Mouse (Mus musculus): Measurements from ENCODE around the gene Foxn2. TPM values are rescaled to one million over a fixed set of nuclear protein-coding genes. Genes with fewer than 3 reads are reported as not detected.
"Not testable (repeated sequence)": the region's sequence is repeated elsewhere in the genome, so short reads cannot be mapped to it uniquely, and the experiment has no call there.

The Foxn2 gene
- total RNA-seq, 2 experiments from 2014 or later, result 23.5 to 26.1 TPM

DNA sequence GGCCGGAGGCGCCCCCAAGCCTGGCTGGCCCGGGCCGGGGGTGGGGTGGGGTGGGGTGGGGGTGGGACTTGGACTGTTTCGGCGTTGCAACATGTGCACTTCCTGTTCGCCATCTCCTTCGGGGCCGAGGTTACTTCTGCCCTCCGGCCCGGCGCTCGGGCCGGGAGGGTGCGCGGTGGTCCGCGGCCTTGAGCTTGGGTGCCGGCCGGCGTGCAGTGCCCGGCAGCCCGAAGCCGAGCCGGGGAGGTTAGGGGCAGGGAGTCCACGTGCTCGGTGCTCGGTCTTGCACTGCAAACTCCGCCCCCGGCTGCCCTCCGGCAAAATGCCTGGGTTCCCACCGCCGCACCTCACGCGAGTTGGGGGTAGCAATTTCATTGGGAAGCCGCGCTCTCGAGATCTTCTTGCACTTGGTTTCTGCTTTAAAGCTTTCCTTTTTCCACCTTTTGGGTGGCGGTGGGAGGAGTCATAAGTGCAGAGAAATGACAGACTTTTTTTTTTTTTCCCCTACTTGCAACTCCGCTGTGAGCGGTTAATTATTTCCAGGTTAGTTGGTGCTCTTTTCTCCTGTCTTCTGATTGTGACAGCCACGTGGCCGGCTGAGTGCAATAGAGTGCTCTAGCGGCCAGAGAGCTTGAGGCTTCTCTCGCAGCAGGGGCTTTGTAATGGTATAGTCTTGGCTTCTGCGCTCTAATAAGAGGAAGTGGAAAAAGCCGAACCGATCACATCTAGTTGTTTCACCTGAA lies 1.1 kb downstream of the Foxn2 start:
- DNase-seq, result peak; percentile 48 to 49

DNA sequence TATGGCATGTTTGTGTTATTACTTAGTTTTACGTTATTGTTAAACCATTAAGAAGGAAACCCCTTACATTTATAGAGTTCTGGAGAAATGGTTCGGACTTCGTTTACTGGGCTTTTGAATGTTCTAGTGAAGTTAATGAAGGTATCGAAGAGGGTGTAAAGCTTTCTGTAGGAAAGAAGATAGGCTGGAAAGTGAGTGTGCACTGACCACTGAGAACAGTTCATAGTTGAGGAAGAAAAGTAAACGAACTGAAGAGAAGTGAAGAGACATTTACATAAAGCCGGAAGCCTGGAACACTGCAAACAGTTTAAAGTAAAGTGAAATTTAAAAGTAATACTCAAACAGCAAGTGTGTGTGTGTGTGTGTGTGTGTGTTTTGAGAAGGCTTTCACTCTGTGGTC lies 2.1 kb downstream of the Foxn2 start:
- DNase-seq, result no peak

DNA sequence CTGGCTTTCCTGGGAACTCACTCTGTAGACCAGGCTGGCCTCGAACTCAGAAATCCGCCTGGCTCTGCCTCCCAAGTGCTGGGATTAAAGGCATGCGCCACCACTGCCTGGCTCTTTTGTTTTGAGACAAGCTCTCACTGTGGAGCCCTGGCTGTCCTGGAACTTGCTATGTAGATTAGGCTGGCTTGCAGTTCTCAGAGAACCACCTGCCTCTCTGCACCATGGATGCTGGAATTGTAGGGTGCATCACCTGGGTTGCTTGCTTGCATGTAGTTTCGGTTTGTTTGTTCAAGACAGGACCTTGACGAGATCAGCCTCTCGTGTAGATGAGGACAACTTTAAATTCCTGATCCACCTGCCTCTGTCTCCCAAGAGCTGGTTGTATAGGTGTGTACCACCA lies 2.7 kb downstream of the Foxn2 start:
- no peak for DNase-seq

DNA sequence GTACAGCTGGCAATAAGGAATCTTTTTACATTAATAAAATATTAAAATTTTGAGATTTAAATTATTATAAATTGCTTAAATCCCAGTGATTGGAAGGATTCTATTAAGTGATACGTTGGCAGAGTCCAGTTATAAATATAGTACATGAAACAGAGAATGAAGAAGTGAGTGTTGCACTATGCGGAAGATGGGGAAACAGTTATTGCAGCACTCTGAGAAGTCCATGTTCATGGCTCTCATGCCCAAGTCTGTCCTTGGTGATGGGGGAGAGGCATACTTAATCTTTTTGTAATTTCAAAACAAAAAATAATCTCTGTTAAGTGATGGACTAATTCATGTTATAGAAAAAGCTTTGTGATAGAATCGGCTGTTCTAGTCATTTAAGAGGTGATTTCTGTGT lies 17.6 kb downstream of the Foxn2 start:
- DNase-seq, result no peak

DNA sequence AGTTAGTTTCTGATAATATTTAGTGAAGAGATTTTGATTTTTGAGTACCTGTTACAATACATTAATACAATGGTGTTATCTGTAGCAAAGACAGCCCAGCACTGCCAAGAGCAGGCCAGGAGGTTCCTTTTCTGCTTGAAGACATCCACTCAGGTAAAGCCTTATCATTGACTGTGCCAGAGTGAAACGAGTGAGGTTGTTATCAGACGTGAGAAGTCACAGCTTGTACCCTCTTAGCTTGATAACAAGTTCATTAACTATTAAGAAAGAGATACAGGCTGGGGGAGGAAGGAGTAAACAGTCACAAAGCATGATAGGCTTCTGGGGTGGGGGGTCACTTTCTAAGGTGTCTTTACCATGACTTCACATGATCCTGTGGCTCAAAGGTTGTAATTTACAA lies 19.0 kb downstream of the Foxn2 start:
- no peak for DNase-seq

DNA sequence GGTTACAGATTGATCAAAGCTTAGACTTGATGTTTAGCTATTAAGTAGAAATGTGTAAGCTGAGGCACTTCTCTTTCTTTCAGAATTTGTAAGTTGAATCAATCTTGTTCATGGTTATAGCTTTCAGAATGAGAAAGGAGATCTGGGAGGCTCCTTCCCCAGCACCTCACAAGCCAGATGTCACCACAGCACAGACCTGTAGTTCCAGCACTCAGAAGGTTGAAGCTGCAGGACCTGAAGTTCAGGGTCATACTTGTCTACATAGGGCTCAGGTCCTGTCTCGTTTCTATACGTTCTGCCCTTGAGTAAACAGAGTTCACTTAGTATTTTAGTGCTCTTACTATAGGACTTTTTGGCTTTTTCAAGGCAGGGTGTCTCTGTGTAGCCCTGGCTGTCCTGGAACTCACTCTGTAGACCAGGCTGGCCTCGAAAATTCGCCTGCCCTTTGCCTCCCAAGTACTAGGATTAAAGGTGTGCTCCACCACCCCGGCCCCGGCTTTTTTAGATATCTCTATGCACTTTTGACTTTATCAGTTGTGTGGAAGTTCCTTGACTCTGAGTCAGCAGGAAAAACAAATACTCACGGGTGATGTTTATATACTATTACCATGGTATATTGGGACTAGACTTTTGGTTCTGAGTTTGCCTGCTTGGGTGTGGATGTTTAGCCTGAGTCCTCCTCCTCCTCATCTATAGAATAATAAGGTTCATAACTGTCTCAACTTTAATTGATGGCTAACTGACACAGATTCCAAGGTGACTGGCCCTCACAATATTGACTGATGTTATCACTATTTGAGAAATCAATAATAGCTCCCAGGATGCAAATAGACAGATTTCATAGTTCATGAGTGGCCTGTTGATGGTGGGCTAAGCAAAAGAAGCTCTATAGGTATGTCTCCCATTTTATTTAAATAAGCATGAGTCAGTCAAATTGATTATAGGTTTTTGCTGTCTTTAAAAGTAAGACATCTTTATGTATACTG lies 19.7 kb downstream of the Foxn2 start:
- no peak for DNase-seq

DNA sequence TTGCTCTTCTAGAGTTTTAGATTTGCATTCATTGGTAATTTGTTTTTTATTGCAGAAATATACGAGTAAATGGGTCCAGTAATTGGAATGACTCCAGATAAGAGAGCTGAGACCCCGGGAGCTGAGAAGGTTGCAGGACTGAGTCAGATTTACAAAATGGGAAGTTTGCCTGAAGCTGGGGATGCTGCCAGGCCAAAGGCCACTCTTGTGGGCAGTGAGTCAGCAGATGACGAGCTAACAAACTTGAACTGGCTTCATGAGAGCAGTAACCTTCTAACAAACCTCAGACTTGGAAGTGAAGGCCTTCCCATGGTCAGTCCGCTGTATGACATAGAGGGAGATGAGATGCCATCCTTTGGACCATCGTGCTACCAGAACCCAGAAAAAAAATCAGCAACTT lies 22.1 kb downstream of the Foxn2 start:
- DNase-seq, result no peak

DNA sequence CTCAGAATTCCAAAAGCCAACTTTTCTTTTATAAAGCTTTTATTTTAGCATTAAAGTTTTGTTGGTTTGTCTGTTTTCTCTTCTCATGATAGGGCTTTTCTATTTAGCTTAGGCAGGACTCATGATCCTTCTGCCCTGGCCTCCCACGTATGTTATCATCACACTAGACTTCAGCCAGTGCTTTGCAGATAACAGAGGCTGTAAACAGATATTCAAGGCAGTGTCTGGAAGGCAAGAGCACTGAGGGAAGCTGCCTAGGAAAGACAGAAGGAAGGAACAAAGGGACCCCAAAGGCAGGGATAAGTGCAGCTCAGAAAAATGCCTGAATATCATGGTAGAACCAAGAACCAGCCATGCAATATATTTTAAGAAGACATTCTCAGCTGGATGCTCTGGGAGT lies 26.1 kb downstream of the Foxn2 start:
- no peak for DNase-seq

DNA sequence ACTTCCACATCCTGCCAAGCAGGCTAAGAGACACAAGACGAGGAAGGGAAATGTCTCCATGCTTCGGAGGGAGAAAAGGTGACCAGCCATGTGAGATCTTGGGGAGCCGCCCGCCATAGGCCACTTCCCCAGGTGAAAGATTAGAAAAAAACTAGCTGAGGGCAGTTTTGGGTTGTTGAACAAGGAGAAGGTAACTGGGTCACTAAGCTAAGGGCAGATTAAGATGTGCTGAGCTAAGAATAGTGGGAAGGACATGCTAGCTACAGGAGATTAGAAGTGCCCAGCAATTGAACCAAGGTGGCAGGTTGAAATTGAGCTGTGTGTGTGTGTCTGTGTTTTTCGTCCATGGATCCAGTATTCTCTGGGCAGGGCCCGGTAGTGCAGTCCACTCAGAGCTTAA lies 27.2 kb downstream of the Foxn2 start:
- no peak for DNase-seq

DNA sequence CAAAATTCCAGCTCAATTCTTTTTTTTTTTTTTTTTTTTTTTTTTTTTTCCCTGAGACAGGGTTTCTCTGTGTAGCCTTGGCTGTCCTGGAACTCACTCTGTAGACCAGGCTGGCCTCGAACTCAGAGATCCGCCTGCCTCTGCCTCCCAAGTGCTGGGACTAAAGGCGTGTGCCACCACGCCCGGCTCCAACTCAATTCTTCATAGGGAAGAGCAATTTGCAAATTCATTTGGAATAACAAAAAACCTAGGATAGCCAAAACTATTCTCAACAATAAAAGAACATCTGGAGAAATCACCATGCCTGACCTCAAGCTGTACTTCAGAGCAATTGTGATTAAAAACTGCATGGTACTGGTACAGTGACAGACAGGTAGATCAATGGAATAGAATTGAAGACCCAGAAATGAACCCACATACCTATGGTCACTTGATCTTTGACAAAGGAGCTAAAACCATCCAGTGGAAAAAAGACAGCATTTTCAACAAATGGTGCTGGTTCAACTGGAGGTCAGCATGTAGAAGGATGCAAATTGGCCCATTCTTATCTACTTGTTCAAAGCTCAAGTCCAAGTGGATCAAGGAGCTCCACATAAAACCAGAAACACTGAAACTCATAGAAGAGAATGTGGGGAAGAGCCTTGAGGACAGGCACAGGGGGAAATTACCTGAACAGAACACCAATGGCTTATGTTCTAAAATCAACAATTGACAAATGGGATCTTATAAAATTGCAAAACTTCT lies 28.3 kb downstream of the Foxn2 start:
- not testable (repeated sequence) for DNase-seq

DNA sequence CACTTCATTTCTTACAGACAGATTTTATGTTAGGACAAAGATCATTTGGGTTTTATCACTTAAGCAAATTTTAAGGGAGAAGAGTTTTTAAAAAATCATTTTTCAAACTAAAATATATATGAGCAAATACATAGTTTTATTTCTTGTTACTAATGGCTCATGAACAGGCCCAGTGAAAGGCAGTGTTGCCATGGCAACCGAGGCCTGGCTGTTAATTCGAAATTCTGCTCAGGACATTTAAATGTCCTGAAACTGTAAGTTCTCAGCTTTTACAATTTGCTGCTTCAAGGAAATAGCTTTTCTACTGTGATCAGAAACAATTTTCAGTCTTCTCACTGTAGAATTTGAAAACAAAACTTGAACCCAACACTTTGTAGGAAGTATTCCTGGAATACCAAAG lies 33.3 kb downstream of the Foxn2 start:
- DNase-seq, result peak; percentile 24 to 29

DNA sequence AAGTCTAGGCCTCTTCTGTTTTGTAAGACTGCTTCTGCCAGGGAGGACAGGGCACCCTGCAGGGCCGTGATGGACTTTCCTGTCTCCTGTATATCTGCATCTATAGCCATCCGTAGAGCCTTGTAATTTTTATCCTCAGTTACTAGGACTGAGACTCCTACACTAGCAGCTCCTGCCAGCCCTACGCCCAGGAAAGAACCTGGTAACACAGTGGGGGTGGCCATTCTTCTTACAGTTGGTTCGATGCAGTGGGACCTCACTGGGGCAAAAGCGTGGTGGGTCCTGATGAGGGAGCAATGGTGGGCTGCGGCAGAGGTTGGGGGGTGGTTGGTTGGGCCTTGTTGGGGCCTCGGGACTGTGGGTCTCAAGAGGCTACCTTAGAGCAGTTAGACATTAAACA lies 36.7 kb downstream of the Foxn2 start:
- DNase-seq, result no peak

DNA sequence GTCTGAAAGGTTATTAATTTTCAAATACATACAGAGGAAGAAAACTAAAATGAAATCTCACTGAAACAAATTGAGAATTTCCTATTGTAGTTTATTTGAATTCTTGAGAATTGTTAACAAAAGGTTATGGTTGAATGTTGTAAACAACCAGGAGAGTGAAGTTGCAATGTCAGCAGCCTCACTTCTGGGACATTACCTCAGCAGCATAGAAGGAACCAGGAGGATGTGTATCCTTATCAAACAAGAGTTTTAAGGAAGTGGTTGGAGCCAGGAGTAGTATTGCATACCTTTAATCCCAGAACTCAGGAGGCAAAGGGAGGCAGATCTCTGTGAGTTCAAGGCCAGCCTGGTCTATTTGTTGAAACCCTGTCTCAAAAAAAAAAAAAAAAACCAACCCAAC lies 37.2 kb downstream of the Foxn2 start:
- no peak for DNase-seq

DNA sequence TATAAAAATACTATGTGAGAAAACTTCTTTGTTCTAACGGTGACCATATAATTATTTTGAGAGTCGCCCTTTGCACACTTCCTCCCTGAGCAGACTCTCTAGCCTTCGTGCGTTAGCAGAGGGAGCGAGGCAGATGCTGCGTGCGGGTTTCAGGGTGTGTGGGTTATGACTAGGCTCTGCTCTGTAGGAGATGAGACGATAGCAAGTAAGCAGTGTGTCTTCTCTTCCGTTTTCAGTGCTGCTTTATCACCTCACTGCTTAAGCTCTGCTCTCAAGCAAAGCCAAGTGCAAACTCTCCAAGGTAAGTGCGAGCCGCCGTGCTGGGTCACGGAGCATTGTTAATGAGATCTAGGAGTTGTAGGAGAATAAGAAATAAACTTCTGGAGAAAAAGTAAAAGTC lies 38.5 kb downstream of the Foxn2 start:
- no peak for DNase-seq

DNA sequence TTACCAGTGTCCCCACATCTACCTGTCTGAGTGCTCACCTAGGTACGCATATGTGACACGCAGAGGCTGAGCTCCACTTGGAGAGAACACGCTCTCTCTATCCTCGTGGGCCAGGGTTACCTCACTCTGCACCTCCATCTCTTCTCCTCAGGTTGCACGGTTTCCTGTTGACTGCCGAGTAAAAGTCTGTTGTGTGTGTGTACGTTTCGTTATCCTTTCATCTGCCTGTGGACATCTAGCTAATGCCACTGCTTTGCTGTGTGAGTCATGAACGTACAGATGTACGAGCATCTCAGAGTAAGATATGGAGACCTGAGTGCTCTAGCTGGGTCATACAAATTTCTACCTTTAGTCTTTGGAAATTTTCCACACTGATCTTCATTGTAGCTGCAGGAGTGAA lies 39.9 kb downstream of the Foxn2 start:
- DNase-seq, result no peak

DNA sequence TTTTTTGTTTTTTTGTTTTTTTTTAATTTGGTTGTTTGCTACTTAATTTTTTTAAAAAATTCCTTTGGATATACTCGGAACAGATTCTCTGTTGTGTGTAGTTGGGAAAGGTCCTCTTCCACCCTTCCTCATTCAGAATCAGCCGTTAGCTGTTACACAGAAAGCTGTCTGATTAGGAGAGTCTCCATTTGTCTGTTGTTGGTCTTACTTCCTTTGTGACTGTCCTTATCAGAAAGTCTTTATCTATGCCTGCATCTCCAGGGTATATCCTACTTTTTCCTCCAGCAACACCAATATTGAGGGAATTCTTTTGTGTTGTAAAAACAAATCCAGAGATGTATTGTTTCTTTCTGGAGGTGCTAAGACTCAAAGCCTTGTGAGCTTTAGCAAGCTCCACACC lies 40.6 kb downstream of the Foxn2 start:
- DNase-seq, result no peak

DNA sequence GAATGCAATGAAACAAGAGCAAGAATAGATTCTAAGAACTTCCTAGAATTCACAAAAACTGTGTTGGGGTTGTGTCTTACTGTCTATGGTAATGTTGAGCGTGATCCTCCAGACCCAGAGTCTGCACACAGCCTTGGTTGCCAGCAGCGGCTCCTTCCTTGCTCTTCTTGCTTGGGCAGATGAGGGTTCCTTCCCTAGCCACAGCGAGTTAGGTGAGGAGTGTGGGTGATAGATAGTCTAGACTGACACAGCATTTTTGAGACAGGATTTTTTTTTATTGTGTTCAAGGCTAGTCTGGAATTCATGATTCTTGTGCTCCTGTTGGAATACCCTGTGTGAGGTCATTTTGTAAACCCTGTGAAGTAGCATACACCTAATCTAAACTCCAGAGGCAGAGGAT lies 41.1 kb downstream of the Foxn2 start:
- no peak for DNase-seq

DNA sequence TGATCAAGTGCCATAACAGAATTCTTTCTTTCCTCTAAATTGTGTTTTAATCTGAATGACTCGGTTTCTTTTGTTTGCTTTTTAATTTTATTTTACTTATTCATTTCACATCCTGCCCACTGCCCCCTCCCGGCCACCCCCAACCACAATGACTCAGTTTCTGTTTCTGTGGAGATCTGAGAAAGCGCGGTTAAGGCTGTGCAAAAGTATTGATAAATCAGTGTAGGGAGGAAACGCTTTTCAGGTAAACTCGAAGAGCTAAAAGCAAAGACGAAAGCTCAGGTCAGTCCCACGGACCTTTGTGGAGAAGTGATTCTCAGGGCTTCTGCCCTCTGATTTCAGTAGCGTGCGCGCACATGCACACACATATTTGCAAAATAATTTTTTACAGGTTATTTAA lies 44.0 kb downstream of the Foxn2 start:
- no peak for DNase-seq

DNA sequence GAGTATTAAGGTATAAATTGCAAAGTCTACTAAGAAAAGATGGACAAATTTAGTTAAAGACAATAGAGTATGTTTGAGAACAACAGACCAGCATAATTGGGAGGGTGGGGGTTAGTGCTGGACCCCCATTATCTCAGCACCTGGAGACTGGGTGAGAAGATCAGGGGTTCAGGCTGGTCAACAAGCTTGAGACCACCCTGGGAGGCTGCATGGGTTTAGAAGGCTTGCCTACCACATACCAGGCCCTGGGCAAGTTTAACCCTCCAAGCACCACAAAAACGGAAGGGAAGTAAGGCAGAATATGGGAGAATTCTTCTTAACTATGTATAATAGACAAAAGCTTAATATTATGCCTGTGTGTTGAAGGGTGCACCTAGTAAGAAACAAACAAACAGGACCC lies 44.4 kb downstream of the Foxn2 start:
- DNase-seq, result no peak

DNA sequence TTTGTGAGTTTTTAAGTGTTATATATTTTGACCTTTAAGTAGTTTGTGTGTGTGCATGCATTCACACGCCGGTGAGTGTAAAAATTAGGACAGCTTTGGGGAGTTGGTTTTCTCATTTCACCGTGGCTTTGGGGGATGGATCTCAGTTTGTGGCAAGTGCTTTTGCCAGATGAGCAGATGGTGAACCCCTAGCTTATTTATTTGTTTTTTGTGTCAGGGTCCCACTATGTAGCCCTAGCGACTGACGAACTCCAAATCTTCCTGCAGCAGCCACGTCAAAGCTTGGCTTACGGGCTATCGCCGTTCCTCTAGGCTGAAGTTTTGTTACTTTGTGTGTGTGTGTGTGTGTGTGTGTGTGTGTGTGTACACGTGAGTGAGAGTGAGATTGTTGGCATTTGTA lies 50.0 kb downstream of the Foxn2 start:
- DNase-seq, result no peak

DNA sequence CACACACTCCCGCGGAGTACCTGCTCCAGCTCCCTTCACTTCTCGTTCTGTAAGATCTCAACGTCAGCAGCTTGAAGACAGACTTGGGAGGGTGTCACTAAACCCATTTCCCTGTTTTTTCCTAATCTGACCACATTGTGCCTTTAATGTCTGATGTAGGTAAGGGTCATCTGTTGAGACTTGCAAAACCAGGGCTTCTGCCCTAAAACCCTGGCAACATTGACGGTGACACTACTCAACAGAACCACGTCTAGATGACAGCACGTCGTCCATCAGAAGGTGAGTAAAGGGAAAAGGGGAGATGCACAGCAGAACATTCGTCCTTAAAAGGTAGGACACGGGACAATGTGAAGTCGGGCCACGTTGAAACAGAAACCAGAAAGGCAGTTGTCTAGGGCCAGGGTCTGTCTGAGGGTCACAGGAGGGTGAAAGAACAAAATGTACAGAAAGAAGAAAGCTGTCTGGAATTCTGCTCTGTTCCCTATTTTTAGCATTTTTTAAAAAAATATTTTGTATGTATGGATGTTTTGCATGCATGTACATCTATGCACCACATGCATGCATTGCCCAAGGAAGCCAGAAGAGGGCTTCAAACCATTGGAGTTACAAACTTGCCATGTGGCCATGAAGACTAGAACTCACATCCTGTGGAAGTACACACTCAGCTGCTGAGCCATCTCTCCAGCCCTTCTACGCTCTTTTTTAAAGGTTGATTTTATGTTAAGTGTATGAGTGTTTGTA lies 51.0 kb downstream of the Foxn2 start:
- no peak for DNase-seq

DNA sequence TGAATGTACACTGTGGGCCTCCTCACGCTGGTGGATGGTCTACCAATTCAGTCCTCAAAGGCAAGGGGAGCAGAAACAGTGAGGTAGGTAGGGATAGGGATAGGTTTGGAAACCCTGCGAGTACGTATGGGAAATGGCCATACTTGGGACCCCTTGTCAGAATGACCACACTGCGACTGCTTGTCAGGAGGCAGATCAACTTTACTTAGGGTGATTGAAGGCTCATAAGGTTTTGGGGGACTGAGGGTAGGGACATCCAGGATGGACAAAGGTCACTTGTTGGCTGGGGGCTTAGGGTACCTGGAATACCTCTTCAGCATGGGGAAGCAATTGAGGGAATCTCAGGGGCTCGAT lies 51.6 kb downstream of the Foxn2 start:
- DNase-seq, result no peak

DNA sequence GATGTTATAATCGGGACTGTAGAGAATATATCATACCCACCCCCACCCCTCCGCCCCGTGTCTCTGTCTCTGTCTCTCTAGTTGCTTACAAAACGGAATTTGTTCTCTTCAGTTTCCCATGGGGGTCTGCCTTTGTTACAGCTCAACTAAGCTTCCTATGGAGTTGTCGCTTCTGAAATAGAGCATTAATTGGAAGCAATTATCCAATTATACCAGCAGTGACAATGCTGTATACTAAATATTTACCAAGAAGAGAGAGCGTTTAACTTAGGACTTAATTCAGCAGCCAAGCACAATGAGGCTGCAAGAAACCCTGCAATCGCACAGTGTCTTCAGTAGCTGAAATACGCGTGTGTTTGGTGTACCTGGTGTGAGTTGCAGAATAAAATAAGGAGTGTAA lies 53.0 kb downstream of the Foxn2 start:
- no peak for DNase-seq

Measured in layer of hippocampus, postnatal 36 days (tissue).